Mouse (Mus musculus) ZHBTc4 (cell line): ENCODE results near the gene Nectin2.
"Not testable (repeated sequence)": the region's sequence is repeated elsewhere in the genome, so short reads cannot be mapped to it uniquely, and the experiment has no call there.

Source experiments
- DNase-seq: peaks from one replicate; pipeline ENCODE4 v3.0.0-alpha.2; 2011; ENCODE audit warnings: low read depth, low spot score

The Nectin2 gene

GRCm38 (mm10) chr7:19750217-19751069 lies at the start of gene Nectin2:
Nectin2 (minus strand) TSS chr7:19750483.
- peak; percentile 93 for DNase-seq

GRCm38 (mm10) chr7:19796697-19797588 lies 46.7 kb upstream of the Nectin2 start, which contains the start of gene Cblc:
Cblc (minus strand) TSS chr7:19796809.
- DNase-seq: peak; percentile 93

DNA sequence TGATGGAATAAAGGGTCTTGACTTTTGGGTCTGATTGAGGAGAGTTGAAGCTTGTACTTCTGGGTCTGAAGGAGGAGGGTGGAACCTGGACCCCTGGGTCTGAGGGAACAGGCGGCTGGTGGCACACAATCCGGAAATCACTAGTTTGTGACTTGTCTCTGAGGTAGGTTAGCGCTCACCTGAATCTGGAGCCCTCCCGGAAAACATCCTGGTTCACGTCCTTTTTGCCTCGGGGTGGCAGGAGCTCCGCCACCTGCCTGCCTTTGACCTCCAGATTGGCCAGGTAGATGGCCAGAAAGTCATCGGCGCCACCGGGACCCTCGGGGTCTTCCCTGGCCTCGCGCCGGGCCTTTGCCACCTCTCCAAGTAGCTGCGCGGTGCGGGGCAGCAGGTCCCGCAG lies 46.0 kb upstream of the Nectin2 start:
- DNase-seq: peak; percentile 34

- DNase-seq: no peak
These were observed 45.0 kb upstream of the Nectin2 start for GRCm38 (mm10) chr7:19795236-19795635.

- no peak for DNase-seq
These were observed 42.7 kb upstream of the Nectin2 start for GRCm38 (mm10) chr7:19792701-19793630.

- DNase-seq: not testable (repeated sequence)
These were observed 41.2 kb upstream of the Nectin2 start for GRCm38 (mm10) chr7:19791504-19791903.

- peak; percentile 92 for DNase-seq
These were observed 39.6 kb upstream of the Nectin2 start for GRCm38 (mm10) chr7:19789904-19790347.

DNA sequence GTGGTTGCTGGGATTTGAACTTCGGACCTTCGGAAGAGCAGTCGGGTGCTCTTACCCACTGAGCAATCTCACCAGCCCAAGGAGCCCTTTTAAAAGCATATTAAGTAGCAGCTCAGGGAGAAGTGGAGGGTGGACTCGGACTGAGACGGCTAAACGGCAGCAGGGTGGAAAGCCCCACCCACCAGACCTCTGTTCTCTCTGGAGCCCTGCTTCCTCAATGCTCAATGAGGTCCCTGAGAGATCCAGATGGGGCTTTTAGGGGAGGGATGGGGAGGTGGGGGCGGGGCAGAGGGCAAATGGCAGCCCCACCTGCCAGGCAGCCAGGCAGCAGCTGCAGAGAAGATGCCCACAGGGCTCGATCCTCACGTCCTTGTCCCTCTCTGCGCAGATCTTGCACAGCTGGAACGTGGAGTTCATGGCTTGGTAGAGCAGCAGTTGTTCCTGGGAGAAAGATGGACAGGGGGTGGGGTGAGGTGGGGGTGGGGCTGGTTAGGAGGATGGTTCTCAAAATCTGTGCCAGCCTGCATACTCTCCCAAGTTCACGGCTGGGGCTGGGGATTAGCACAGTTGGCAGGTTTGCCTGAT lies 35.7 kb upstream of the Nectin2 start:
- DNase-seq: no peak

DNA sequence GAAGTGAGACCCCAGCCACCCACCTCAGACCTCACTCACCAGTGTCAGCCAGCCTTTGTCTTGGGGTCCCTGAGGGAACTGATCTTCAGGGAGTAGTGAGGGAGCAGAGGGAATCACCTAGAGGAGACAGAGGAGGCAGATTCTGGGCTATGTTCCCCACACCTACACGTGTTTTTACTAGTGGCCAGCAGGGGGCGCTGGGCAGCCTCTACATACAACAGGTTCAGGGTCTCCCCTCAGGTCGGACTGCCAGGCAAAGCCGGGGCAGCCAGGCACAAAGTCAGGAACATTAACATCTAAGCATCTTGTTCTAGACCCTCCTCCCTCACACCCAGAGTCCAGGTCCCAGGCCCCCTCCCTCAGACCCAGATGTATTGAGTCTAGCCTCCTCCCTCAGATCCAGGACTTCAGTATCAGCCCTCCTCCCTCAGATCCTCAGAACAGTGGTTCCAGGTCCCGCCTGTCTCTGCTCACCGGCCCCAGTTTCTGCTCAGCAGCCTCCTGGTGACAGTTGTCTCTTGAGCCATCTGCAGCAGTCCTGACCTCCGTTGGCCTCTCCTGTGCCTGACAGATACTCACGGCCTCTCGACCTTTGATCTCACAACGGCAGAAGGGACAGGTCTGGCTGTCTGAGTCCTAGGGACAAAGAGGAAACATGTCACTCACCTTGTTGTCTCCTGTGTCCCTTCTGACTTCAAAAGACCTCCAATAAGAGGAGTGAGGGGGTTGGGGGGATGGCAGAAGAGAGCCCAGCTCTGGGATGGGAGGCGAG lies 34.7 kb upstream of the Nectin2 start:
- no peak for DNase-seq

GRCm38 (mm10) chr7:19783630-19784029 lies 33.3 kb upstream of the Nectin2 start:
- DNase-seq: no peak

DNA sequence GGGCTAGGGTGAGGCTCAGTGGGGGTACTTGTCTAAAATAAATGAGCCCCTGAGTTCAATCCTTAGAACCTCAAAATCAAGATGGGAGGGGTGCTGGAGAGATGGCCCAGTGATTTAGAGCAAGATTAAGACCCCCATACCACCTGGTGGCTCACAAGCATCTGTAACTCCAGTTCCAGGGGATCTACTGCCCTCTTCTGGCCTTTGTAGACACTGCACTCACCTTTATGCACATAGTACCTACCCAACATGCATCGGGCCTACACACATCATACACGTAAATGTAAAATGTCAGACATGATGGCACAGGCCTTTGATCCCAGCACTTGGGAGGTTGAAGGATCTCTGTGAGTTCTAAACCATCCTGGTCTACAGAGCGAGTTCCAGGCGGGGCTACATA lies 32.4 kb upstream of the Nectin2 start:
- DNase-seq: peak; percentile 93

DNA sequence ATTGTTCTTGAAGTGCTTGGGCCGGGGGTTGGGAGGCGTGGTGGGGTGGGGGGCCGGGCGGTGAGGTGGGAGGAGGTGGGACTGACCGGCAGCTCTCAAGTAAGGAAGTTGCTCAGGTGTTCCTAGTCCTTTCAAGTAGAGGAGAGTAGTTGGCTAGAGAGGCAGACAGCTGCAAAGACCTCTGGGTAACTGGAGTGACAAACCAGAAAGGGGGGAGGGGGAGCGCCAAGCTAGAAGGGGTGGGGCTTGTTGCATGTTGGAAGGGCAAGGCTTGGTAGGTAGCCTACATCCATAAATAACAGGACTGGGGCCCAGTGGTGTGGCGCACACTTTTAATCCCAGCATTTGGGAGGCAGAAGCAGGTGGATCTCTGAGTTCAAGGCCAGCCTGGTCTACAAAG lies 31.5 kb upstream of the Nectin2 start:
- DNase-seq: peak; percentile 92

DNA sequence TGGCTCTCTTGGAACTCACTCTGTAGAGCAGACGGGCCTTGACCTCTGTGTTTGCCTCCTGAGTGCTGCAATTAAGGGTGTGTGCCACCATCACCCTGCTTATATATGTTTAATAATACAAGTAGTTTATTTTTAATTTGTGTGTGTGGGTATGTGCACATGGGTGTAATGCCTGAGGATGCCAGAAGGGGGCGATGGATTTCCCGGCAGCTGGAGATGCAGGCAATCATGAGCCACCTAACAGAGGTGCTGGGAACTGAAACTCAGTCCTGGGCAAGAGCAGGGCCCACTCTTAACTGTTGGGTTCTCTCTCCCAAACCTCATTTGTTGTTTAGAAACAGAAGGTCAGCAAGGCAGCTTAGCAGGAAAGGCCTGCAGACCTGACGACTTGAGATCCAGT lies 29.6 kb upstream of the Nectin2 start:
- peak; percentile 70 for DNase-seq

GRCm38 (mm10) chr7:19778645-19779044 lies 28.4 kb upstream of the Nectin2 start:
- peak; percentile 67 for DNase-seq

DNA sequence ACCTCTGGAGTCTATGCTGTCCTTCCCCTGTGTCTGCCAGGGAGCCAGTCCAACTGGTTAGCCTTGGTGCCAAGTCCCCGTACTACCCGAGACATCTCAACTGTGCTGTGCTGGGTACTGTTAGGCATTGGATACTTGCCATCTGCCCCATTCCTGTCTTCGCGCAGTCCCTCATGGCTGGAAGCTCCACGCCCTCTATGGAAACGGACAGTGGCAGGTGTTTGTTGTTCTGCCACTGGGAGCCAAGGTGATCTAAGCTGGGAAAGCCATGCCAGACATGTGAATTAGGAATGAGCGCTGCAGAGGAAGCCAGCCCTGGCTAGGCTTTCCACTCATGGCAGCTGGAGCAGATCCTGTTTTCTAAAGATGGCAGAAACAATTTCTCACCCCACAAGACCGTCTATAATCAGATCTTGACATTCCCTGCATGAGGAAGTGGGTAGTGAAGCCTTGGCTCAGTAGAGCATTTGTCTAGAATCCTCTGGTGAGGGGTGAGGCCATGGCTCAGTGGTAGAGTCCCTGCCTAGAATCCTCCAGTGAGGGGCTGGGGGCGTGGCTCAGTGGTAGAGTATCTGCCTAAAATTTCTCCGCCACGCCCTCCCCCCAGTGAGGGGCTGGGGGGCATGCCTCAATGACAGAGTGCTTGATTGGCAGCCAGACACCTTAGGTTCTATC lies 26.9 kb upstream of the Nectin2 start:
- no peak for DNase-seq

DNA sequence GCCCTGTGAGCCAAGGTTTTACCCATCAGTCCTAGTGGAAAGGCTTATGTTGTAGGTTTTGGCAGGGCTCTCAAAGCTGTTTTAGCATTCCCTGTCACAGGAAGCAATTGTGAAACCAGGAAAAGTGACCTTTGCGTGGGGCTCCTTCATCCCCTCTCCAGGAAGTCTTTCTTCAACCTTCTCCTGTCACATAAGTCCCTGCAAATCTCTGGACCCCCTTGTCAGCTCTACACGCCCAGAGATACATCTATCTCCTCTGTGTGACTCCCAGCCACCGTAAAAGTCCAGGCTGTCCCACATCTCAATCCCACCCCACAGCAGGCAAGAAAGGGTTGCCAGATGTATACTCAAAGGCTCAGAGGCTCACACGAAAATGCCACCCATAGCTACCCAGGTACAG lies 21.4 kb upstream of the Nectin2 start:
- DNase-seq: no peak

DNA sequence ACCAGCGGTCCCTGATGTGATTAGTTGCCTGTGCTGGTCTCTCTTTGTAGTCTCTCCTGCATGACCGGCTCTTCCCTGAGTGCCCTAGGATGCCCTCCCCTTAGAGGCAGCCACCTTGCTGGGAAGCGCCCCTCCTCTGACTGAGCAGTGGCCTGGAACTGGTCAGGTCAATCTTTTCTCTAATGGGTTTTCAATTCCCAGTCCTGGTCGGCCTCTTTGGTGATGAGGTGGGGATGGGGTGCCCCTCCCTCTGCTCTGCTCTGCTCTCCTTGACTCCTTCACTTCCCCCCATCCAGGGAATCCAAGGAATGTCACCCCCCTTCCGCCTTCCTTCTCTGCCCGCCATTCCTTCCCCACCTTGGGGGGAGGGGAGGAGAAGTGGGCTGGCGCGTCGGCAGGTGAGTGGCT lies 20.7 kb upstream of the Nectin2 start, which contains the start of gene Bcam:
Gene Bcam, minus strand, starts transcription at position 33 of the 408 bp plus-strand sequence.
- peak; percentile 92 for DNase-seq

DNA sequence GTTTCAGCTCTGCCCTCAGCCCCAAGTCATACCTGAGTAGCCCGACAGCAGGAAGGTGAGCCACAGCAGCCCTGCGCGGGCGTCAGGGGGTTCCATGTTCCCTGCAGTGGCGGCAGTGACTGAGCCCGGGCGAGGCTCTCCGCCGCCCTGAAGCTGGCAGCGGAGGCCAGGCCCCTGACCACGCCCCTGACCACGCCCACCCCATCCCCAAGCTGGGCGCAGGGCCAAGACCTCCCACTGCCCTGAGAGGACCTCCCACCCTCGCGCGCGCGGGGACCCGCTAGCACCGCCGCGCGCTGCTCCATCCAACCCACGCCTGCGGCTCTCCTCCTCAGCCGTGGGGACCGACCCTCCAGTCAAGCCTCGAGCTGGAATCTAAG lies 20.1 kb upstream of the Nectin2 start:
- peak; percentile 92 for DNase-seq
